Mouse (Mus musculus): ENCODE results near the gene Rab1b.

- TF ChIP-seq CTCF (IDR thresholded peaks at IDR 0.05; ENCODE audit: control insufficient read depth, insufficient read depth, insufficient read length), result no peak
- no peak for TF ChIP-seq FOSL1 (IDR thresholded peaks at IDR 0.05; ENCODE audit: insufficient read depth, low read length, poor library complexity, severe bottlenecking)
- no peak for TF ChIP-seq MAX (IDR thresholded peaks at IDR 0.05)
- no peak for TF ChIP-seq USF1 (IDR thresholded peaks at IDR 0.05; ENCODE audit: low read depth)
- TF ChIP-seq MYOD1 (IDR thresholded peaks at IDR 0.05; ENCODE audit: control insufficient read depth, insufficient read length, low read depth), result no peak
- TF ChIP-seq CEBPB (IDR thresholded peaks at IDR 0.05; ENCODE audit: low read depth), result no peak
Measured at GRCm38 (mm10) chr19:5062446-5062845, 44.4 kb downstream of the Rab1b start.
